Mouse (Mus musculus): ENCODE data around the gene Abtb2.

Gene Abtb2

DNA sequence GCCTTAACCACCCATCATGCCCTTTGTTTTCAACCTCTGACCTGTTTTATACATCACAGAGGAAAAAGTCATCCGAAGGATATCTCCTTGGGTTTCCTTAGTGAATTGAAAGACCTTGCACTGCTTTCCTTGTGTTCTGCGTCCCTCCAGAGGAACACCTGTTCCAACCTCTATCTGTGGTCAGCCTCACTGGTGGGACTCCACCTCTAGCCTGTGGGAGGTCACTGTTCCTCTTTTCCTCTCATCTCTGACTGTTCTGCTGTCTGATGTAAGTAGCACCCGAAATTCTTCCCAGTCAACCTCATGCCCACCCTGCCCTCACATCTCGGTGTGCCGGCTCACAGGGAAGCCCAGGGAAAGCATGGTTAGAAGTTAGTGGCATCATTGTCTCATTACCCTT is 48.9 kb downstream of the Abtb2 start:
- no peak for DNase-seq (ENCODE audit: low read depth, low spot score)

DNA sequence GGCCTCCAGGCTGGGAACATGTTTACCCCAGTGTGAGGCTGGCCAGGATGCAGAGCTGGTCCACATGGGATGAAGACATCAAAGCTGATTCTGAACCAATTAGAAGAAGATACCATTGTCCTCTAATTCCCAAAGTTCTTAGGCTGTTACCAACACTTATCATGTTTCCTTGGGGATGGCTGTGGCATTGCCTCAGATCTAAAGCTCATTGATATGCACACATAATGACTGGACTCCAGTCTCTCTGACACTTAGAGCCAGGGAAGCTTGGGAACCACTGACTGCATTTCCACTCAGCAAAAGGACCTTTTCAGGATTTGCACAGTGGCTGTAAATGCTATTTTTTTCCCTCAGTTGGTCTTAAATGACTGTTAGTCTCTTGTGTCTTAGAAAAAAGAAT is 52.3 kb downstream of the Abtb2 start:
- no peak for DNase-seq (ENCODE audit: low read depth, low spot score)

DNA sequence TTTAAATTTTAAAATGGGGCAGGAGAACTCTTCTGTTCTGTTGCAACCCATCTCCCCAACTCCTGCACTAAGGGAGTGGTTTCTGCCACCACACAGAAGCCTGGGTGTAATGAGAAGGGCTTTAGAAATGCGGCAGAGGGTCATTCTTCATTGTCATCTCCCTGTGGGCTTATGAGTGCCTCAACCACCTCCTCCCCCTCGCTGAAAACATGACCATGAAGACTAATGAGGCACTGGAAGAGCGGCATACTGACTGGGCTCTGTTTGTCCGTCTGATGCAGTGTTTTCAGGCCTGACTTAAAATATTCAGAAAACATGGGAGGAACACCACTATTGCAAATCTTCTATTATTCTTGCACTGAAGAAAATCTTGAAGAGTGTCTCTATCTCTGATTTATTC is 56.8 kb downstream of the Abtb2 start:
- no peak for DNase-seq (ENCODE audit: low read depth, low spot score)

DNA sequence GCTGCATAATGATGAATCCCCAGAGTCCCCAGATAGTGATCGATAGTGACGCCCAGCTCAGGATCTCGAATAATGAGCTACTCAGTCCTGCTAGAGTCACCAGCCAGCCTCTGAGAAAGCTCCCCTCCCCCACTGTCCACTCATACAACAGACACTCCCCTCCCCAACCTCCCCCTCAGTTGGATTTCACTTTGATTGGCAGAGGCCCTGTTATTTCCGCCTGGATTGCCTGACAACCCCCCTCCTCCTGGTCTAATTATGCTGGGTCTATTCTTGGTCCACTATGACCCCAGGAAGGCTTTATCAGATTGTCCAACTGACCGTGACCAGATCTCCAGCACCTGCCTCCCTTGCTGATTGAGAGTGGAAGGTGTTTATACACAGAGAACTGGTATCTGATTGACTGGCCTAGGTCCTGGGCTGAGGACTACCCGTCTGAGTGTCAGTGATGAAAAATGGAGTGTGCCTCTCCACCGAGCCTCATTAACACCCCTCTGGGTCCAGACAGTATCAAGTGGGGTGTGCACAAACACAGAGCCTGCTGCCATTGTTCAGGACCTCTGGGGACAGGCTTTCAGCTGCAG is 59.3 kb downstream of the Abtb2 start:
- peak; percentile 41 for DNase-seq (ENCODE audit: low read depth, low spot score)

DNA sequence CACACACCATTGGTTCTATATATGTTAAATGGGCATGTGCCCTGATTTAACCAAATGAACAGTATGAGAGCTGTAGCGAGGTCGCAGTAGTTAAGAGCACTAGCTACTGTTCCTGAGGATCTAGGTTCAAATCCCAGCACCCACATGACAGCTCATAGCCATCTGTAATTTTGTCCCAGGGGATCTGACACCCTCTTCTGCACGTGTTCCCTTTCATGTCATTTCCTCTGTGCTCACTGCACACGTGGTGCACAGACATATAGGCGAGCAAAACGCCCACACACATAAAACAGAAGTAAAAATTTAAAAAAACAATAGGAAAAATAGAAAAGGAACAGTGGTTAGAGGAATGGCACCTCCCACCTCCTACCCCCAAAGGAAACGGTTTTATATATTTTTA is 61.0 kb downstream of the Abtb2 start:
- no peak for DNase-seq (ENCODE audit: low read depth, low spot score)

DNA sequence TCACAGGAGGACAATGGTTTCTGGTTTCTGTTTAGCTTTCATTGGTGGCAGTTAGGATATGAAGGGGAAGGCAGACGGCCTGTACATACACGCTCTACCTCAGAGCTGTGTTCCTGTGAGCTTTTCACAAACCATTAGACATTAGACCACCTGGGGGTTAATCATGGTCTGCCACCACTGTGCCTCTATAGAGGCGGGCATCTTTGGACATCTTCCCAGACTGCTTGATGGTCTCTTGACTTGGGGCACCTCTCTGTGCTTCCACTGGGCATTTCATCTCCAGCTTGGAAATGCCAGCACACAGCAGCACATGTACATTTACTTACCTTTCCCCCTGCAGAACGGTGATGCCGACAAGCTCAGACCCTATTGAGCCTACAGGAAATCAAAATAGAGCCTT is 63.8 kb downstream of the Abtb2 start:
- no peak for DNase-seq (ENCODE audit: low read depth, low spot score)

DNA sequence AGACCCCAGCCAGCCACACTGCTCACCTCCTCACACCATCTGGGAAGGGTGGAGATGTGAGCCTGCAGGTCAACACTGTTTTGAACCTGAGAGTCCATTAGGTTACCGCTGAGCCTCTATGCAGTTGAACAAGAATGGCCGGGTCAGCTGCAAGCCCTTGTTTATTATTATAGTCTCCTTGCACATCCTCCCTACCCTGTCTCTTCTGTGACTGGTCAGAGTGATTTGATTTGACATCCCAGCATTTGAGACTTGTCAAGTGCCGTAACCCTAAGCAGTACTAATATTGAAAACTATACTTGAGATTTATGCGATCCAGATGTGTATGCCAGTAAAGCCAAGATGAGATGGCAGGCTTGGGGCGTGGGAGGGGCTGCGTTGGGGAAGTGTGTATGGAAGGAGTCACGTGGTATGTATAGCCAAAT is 65.2 kb downstream of the Abtb2 start:
- DNase-seq (ENCODE audit: low read depth, low spot score), result no peak

DNA sequence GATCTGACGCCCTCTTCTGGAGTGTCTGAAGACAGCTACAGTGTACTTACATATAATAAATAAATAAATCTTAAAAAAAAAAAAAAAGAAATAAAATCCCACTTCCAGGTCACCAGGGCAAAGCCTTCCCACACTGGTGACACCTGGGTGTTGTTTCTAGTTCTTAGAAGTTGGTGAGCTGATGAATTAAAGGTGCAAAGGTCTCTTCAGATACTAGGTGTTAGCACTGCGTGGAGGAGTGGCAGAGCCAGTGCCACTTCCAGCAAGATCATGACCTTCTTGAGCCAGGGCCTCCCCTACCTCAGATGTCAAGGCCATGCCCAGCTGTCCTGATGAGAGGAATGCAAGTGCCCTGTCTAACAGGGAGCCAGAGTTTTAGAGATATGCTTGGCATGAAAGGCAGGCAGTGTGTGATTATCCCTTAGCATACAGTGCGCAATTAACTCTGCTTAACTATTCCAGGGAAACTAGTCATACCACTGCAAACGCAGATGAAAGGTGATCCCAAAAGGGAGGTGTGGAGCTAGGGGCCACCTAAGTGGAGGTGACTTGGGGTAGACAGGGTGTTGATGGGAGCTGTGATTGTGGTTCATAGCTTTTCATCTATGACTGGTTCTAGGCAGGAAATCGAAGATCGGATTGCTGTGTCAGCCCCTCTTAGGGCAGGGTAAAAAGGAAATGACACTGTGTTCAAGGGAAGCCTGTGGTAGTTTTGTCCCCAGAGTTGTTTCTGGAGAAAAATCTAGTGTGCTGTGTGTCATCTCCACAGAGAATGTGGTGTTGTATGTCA is 66.2 kb downstream of the Abtb2 start:
- no peak for DNase-seq (ENCODE audit: low read depth, low spot score)

DNA sequence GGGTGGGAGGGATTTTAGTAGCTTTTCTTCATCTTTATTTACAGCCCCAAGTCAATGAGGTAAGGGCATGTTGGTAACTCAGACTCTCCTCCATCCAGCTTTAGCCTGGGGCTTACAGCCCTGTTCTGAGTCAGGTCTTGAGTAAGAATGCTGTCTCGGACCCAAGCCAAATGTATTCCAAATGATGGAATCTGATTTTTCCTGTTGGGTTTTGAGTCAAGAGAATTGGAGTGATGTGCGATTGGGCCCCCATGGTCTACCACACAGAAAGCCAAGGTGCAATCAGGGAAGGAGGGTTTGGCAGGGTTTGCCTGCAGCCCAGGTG is 66.8 kb downstream of the Abtb2 start:
- no peak for DNase-seq (ENCODE audit: low read depth, low spot score)

DNA sequence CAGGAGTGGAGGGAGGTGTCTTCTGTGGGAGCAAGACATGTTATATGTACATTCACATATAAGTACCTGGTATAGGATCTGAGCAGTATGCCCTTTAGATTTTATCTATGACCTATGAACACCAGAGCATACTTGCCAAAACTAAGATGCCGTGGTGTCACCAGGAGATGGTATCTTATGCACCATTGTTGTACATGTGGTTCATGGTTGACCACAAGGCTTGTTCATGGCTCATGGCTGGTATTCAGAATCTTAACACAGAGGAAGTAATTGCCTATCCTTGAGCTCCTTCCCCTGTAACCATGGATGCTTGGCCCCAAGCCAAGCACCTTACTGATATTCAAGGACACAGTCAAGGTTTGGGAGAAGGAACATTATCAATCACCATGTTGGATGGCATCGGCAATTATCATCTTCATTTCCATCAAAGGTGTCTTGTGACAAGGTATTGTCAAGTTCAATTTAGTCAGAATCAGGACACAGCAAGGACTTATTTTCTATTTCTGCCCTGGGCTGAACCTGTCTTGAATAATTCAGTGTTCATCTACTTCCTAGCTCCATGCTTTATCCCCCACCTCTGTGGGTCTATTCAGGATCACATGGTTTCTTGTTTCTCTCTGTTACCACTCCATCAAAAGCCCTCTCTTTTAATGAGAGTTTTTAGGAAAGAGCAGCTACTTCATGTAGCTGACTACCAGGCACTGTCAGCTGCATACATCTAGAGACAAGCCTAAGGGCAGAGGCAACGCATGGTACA is 69.8 kb downstream of the Abtb2 start:
- DNase-seq (ENCODE audit: low read depth, low spot score), result no peak

DNA sequence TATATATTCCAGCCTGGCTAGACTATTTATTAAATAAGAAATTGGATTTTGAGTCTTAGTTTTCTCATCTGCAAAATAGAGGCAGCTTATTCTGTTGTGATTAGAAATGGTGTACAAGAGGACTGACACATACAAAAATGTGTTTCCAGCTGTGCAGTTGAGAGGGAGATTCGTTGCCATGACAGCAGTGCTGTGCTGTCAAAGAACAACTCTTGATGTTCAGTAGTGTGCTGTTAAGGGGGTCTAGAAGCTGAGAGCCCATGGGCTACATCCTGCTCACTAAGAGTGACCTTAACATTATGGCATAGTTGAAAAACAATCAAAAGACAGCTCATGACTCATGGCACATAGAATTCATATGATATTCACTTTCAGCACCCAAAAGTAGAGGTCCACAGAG is 71.3 kb downstream of the Abtb2 start:
- no peak for DNase-seq (ENCODE audit: low read depth, low spot score)

DNA sequence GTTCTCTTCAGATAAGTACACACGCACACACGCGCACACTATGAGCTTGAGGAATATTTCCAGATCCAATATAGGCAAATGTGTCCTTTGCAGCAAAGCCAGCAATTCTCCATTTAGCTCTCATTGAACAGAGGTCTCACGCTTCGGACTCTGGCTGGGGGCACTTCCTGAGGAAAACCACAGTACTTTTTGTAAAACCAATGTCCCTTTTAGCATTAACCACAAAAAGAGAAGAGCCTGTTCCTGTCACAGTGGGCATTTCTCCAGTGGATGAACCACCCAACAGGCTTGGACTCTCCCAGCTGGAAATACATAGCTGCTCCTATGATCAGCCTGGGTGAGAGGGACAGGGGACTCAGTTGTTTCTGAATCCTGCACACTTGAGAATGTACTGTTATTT is 71.8 kb downstream of the Abtb2 start:
- DNase-seq (ENCODE audit: low read depth, low spot score), result no peak

DNA sequence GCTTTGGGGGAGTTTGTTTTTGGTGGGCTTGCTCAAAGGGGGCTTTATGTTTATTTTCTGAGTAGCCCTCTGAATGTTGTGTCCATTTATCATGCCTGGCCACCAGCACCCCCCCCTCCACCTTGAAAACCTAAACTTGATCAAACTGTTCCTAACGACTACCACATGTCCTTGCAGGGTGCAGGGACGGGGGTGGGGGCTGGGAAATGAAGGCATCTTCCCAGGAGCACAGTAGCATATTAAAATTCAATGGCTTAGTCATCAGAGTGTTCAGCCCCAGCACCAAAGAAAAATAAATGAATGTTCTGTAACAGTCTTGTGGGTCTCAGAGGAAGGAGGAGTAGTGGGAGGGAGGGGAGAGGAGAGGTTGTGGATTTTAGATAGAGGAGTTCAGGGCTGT is 73.6 kb downstream of the Abtb2 start:
- no peak for DNase-seq (ENCODE audit: low read depth, low spot score)

DNA sequence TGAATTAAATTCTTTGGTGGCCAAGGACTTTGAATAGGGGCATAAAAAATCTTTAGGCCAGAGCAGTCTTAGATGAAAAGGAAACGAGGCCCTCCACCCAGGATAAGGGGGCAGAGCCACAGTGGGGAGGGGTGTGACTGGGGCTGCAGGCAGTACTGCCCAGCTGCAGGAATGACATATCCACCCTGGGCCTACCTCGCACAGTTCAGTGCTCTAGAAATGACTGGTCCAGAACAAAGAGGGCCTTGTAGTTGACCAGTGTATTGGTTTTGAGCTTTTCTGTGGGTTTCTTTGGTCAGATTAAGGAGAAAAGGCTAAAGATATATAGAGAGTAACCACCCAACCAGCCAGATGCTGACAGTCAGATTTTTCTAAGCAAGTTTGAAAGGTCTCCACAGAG is 74.8 kb downstream of the Abtb2 start:
- no peak for DNase-seq (ENCODE audit: low read depth, low spot score)

DNA sequence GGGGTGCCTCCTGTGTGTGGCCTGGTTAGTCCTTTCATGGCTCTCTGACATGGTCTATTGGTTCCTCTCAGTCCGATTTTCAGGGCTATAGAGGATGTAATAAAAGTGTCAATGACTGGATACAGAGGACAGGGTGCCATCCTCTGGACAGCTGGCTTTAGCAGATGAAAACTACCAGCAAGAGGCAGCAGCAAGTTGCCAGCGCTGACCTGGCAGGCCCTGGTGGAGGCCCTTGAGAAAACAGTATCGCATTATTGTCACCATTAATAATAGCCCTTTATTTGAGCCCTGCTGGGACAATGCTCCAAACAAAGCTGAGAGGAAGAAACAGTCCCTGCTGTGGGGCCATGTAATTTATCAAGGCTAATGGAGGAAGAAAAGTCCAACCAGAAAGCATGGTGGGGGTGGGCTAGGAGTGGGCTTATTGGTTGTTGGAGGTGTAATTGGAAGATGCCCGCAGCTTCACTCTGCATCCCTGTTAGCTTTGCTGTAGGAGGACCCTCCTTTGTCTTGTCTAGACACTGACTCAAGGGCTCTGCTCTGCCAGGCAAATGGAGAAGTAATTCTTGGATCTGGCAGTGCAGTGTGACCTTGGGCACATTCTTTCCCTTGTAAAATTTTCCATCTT is 77.6 kb downstream of the Abtb2 start:
- no peak for DNase-seq (ENCODE audit: low read depth, low spot score)

DNA sequence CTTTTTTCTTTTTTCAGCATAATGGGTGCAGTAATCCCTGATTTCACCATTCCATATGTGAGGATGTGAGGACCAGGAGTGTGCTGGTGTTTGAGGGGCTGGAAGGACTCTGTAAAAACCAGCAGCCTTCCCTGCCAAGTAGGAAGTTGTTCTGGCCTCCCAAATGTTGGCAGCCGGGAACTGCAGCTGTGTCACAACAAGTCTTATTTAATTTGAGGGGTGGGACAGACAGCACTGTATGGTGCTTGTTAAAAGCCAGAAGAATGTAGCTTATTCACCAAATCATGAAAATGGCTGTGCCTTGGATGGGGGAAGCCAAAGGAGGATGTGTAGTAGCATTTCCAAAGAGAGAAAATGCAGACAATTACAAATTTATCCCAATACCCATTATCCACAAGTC is 78.3 kb downstream of the Abtb2 start:
- DNase-seq (ENCODE audit: low read depth, low spot score), result no peak

DNA sequence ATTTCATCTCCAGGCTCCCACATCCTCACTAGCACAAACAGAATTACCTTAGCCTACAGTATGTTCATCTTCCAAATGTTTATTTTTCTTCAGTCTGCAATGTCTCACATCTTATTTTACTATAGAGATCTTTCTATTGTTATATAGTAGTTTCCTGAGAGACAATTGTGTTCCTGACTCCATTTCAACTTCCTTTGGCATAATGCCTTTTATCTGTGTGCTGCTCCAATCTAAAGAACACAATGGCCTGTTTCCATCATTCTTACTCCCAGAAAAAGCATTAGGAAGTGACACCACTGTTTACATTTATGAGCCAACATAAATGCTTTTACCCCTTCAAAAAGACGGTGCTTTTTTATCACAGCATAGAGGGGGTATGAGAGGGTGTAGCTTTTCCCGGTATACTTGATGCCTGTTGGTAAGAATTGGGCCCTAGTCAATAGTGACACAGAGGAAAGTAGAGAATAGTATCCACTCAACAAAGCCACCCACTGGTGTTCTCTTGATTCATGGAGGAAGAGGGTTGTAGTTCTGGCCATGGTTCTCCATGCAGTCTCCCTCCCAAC is 84.3 kb downstream of the Abtb2 start:
- no peak for DNase-seq (ENCODE audit: low read depth, low spot score)

DNA sequence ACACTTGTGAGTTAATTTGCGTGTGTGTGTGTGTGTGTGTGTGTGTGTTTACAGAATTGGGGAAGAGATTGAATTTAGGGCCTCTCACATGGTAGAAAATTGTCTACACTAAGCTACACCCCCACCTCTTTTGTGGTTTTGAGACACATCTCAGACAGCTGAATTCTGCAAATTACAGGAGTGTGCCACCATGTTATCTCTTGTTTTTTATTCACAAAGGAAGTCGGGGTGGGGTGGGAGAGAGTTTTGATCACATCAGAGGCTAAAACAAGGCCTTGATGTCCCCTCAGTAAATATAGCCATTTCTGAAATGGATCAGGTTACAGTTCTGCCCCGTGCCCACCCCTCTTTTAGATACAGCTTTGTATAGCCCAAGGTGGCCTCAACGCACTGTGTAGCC is 86.0 kb downstream of the Abtb2 start:
- DNase-seq (ENCODE audit: low read depth, low spot score), result no peak

DNA sequence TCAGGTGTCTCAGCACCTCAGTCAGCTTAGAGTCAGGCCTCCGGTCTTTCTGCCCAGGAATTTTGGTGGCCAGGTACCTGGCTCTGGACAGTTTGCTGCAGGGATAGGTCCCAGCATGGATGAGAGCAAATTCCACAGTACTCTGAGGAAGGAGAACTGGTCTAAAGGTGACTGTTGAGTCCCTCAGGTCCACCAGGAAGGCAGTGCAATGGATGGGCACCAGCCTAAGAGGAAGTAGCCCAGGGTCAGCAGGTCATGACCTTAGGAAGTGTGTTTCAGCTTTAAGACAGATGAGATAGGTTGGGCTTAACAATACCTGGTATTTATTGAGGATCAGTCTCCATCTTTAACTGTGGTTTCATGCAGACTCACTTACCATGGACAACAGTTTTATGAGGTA is 88.9 kb downstream of the Abtb2 start:
- no peak for DNase-seq (ENCODE audit: low read depth, low spot score)

DNA sequence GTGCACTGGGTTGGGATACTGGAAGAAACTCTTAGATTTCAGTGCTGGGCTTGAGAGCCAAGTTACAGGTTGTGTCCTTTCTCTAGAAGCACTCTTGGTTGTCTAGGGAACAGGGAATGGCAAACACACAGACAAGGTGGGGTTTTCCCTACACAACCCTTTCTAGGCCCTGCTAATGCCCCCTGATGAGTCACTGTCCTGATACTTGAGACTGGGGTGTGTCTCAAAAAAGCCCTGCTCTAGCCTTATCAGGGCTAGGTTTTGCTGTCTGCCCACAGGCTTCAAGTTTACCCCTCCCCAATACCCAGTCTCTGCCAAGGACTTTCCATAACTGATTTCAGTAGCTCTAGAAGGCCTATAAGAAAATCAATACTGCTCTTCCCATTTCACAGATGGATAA is 89.9 kb downstream of the Abtb2 start:
- no peak for DNase-seq (ENCODE audit: low read depth, low spot score)

DNA sequence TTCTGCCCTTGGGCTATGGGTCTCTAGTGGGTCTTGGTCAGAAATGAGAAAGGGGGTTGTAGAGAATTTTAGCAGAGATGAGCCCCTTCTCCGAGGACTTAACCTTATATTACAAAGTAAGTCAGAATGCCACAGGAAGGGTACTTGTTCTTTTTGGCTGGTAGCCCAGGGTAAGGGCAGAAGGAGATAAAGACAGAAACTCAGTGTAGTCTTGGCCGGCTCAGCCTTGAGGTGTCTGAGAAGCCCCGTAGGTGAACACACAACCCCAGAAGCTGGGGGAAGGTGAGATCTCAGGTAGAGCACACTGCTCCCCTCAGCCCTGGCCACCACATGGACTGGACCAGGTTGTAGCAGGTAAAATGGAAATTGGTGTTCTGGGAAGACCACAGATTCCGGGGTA is 93.1 kb downstream of the Abtb2 start:
- DNase-seq (ENCODE audit: low read depth, low spot score), result no peak
